Mouse (Mus musculus) midbrain, embryonic 11.5 days (tissue): ENCODE results near the gene Clec4b2. TPM values are rescaled to one million over a fixed set of nuclear protein-coding genes. Genes with fewer than 3 reads are reported as not detected.
"Not testable (repeated sequence)": the region's sequence is repeated elsewhere in the genome, so short reads cannot be mapped to it uniquely, and the experiment has no call there.

ENCODE experiments used
- ATAC-seq: fragments of 200-750 bp; cut with Nextera tagmentation; 2 replicates; pipeline ENCODE4 v1.8.0; 2017; ENCODE audit warnings: moderate TSS enrichment, moderate library complexity; ENCODE audit not compliant: low FRiP score
- DNase-seq: peaks from one replicate; pipeline ENCODE4 v3.0.0; 2015; ENCODE audit warnings: low spot score; ENCODE audit errors: missing footprints
- H3K27ac ChIP-seq: fragments of 300-500 bp; sonication (generic); 2 replicates; pipeline ENCODE4 v1.5.1; 2014; ENCODE audit warnings: low read depth, low read length
- H3K27me3 ChIP-seq: fragments of 300-500 bp; sonication (generic); 2 replicates; pipeline ENCODE4 v1.6.1; 2014; ENCODE audit warnings: mild to moderate bottlenecking, low read length, moderate library complexity, mixed read lengths; ENCODE audit not compliant: control insufficient read depth, insufficient read depth
- H3K36me3 ChIP-seq: fragments of 300-500 bp; sonication (generic); 2 replicates; pipeline ENCODE4 v1.6.1; 2014; ENCODE audit warnings: mild to moderate bottlenecking, low read length, moderate library complexity, mixed read lengths; ENCODE audit not compliant: control insufficient read depth, insufficient read depth
- H3K4me1 ChIP-seq: fragments of 300-500 bp; sonication (generic); 2 replicates; pipeline ENCODE4 v1.6.1; 2014; ENCODE audit warnings: low read length; ENCODE audit not compliant: control insufficient read depth, insufficient read depth
- H3K4me2 ChIP-seq: fragments of 300-500 bp; sonication (generic); 2 replicates; pipeline ENCODE4 v1.6.1; 2014; ENCODE audit warnings: mild to moderate bottlenecking, moderate library complexity
- H3K4me3 ChIP-seq: fragments of 300-500 bp; sonication (generic); 2 replicates; pipeline ENCODE4 v1.5.1; 2014; ENCODE audit warnings: low read depth, low read length
- H3K9ac ChIP-seq: fragments of 300-500 bp; sonication (generic); 2 replicates; pipeline ENCODE4 v1.6.1; 2014; ENCODE audit warnings: low read length
- H3K9me3 ChIP-seq: fragments of 300-500 bp; sonication (generic); 2 replicates; pipeline ENCODE4 v1.6.1; 2016; ENCODE audit warnings: low read length; ENCODE audit not compliant: control insufficient read depth
- WGBS: fragments of 180-500 bp; shearing (Covaris S2); extraction: QIAGEN DNeasy Blood & Tissue Kit; methylation state at CpG from one replicate; pipeline ENCODE4 v1.1.7; 2014; 5-methylcytosine and 5-hydroxymethylcytosine counted together
- polyA plus RNA-seq: library from polyadenylated mRNA; unstranded; fragments of >200 nt; fragmentation: Nextera tagmentation; extraction: Ambion mirVana; gene quantifications from 2 replicates; pipeline ENCODE4 v1.2.1, GENCODE M21; 2014

Gene Clec4b2
- polyA plus RNA-seq, result not detected in 2 replicates

GRCm38 (mm10) chr6:123172593-123172992, at the start of gene Clec4b2:
TSS of gene Clec4b2 (plus strand) at chr6:123172893.
- ATAC-seq (no peak), DNase-seq (no peak)
- Histone ChIP-seq H3K4me3 (no peak within 1 kb of the TSS), H3K9ac (no peak within 1 kb of the TSS), H3K27ac (no peak within 1 kb of the TSS), H3K27me3 (no peaks in the 10 kb centered on the region), H3K4me2 (no peak within 1 kb of the TSS), H3K36me3 (no peaks in the 10 kb centered on the region), H3K9me3 (no peaks in the 10 kb centered on the region), H3K4me1 (no peaks in the 10 kb centered on the region)
- WGBS, result 90% methylated on average over 4 of the region's 4 CpGs

DNA sequence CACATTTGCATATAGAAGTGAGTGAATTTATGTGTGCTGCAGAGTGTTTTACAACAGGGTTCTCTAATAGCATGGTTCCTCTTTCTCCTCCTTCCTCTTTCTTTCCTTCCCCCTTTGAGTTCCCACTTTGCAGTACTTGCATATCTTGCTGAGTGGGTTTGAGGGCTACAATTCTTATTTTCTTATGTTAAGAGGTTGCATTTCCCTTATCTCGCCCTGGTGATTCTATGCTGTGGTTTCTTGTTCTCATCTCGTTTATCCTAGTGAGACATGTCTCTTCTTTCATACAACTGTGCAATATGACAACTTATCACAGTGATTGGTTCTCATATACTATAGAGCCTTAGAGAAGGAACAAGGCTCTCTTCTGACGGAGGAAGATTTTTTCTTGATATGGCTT, 49.5 kb upstream of the Clec4b2 start:
- H3K9ac ChIP-seq, result no peak overlapping the region
- no peak for DNase-seq
- no peaks in the 10 kb centered on the region for H3K4me1 ChIP-seq
- no peak overlapping the region for H3K27ac ChIP-seq
- no peaks in the 10 kb centered on the region for H3K36me3 ChIP-seq
- no peaks in the 10 kb centered on the region for H3K9me3 ChIP-seq
- no peak for ATAC-seq
- H3K4me3 ChIP-seq, result no peak overlapping the region
- 77% methylated on average over 3 of the region's 3 CpGs for WGBS
- no peak overlapping the region for H3K4me2 ChIP-seq
- H3K27me3 ChIP-seq, result no peaks in the 10 kb centered on the region

- Histone ChIP-seq H3K9ac (no peak overlapping the region), H3K27me3 (no peaks in the 10 kb centered on the region), H3K9me3 (no peaks in the 10 kb centered on the region), H3K27ac (no peak overlapping the region), H3K36me3 (no peaks in the 10 kb centered on the region), H3K4me1 (no peaks in the 10 kb centered on the region), H3K4me3 (no peak overlapping the region), H3K4me2 (no peak overlapping the region)
- WGBS, result 79% methylated on average over 1 of the region's 1 CpGs
- ATAC-seq, result no peak
- DNase-seq, result no peak
Observed at GRCm38 (mm10) chr6:123127173-123127572, 45.5 kb upstream of the Clec4b2 start.

- H3K27me3 ChIP-seq, H3K4me1 ChIP-seq, H3K9ac ChIP-seq, DNase-seq, H3K36me3 ChIP-seq, H3K4me3 ChIP-seq, ATAC-seq, H3K27ac ChIP-seq, H3K9me3 ChIP-seq, H3K4me2 ChIP-seq: not testable (repeated sequence)
- WGBS, result 72% methylated on average over 29 of the region's 29 CpGs
Observed at GRCm38 (mm10) chr6:123137766-123138526, 34.7 kb upstream of the Clec4b2 start.

DNA sequence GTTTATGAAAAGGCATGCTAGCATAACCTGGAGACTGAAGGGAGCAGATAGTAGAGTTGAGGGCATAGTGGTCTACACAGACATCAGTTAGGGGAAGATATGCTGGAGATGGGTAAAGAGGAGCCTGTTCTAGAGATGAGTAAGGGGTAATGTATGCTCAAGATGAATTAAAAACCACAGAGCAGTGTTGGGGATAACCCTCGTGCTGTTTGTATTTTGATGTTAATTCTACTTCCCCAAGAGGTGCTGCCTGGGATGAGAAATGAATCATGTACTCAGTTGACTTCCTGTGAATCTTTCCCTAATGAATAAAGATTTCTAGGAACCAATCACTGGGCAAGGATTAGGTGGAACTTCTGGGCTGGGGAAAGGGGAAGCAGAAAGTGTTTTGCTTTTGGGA, 2.6 kb upstream of the Clec4b2 start:
- Histone ChIP-seq H3K27ac (no peak overlapping the region), H3K9ac (no peak overlapping the region), H3K4me1 (no peaks in the 10 kb centered on the region), H3K36me3 (no peaks in the 10 kb centered on the region), H3K27me3 (no peaks in the 10 kb centered on the region), H3K4me2 (no peak overlapping the region), H3K4me3 (no peak overlapping the region), H3K9me3 (no peaks in the 10 kb centered on the region)
- WGBS, result 54% methylated on average over 1 of the region's 1 CpGs
- no peak for ATAC-seq
- DNase-seq, result no peak

- Histone ChIP-seq H3K4me2 (no peak overlapping the region), H3K9me3 (no peaks in the 10 kb centered on the region), H3K27me3 (no peaks in the 10 kb centered on the region), H3K4me1 (no peaks in the 10 kb centered on the region), H3K9ac (no peak overlapping the region), H3K36me3 (no peaks in the 10 kb centered on the region), H3K4me3 (no peak overlapping the region), H3K27ac (no peak overlapping the region)
- ATAC-seq (no peak), DNase-seq (no peak)
Observed at GRCm38 (mm10) chr6:123171040-123171439, 1.7 kb upstream of the Clec4b2 start.

DNA sequence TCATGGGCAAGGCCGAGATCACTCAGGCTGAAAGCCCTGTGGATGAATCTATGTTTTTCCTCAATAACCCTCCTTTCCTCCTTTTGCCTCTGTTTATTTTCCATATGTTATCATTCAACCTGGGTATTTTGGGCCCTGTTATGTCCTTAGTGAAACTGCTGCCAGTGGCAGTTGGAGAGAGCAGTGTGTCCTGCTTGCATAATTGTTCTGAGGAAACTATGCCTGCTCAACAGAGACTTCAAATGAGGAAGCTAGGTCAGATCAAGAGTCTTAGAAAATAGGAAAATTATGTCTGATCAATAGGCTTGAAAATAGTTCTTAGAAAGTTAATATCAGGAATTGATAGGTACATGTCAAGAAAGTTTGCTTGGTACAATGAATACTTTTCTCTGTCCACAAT, 2.9 kb downstream of the Clec4b2 start:
- H3K9me3 ChIP-seq, result no peaks in the 10 kb centered on the region
- no peaks in the 10 kb centered on the region for H3K27me3 ChIP-seq
- H3K4me3 ChIP-seq, result no peak overlapping the region
- H3K9ac ChIP-seq, result no peak overlapping the region
- WGBS, result 81% methylated on average over 1 of the region's 1 CpGs
- no peaks in the 10 kb centered on the region for H3K4me1 ChIP-seq
- no peak for DNase-seq
- H3K4me2 ChIP-seq, result no peak overlapping the region
- no peak overlapping the region for H3K27ac ChIP-seq
- no peak for ATAC-seq
- H3K36me3 ChIP-seq, result no peaks in the 10 kb centered on the region

GRCm38 (mm10) chr6:123184862-123185261, 12.2 kb downstream of the Clec4b2 start:
- H3K9me3 ChIP-seq, H3K27me3 ChIP-seq, H3K4me3 ChIP-seq, H3K4me2 ChIP-seq, H3K9ac ChIP-seq, DNase-seq, H3K27ac ChIP-seq, ATAC-seq, H3K36me3 ChIP-seq, H3K4me1 ChIP-seq: not testable (repeated sequence)
- 68% methylated on average over 2 of the region's 2 CpGs for WGBS

DNA sequence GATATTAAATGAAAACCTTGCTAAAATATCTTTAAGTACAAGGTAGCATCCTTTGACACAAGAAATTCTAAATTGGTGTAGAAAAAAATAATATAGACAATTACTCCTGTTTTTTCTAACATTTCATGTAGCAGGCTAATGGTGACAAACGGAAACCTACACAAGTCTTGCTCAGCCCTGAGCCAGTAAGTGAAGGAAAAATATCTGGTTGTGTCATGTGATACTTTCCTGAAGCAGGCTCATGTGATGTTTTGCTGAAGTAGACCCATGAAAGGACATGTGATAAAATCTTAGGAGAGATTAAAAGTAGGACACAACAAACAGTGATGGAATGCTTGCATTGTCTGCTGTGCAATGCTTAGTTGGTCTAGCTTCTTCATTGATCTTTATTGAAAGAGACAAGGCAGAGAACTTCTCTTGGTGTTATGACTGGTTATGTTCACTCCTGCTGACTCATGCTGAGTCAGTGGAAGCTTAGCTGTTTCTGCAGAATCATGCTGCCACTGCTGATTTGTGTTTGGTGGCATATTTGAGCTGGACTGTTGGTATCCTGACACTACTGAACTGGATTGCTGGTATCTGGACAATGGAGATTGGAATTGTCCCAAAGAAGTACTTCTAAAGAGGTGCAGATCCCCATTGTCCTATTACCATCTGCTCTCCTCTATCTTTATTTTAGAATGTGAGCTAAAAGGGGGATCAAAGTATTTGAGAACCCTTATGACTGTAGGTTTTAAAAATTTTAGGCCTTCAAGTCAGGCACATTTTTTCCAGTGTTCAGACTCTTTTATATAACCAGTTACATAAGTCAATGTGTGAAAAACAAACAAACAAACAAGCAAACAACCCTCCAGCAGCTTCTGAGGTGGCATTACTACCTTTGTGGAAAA, 34.7 kb downstream of the Clec4b2 start:
- 91% methylated on average over 1 of the region's 1 CpGs for WGBS
- no peaks in the 10 kb centered on the region for H3K36me3 ChIP-seq

More for the DNA sequence above, 34.7 kb downstream of the Clec4b2 start:
- H3K9ac ChIP-seq, result no peak overlapping the region
- no peak overlapping the region for H3K4me2 ChIP-seq
- H3K4me3 ChIP-seq, result no peak overlapping the region
- H3K9me3 ChIP-seq, result no peaks in the 10 kb centered on the region
- no peak for DNase-seq
- H3K4me1 ChIP-seq, result no peaks in the 10 kb centered on the region
- H3K27me3 ChIP-seq, result no peaks in the 10 kb centered on the region
- no peak overlapping the region for H3K27ac ChIP-seq
- no peak for ATAC-seq
